Mouse (Mus musculus) midbrain, postnatal 0 days (tissue): ENCODE measurements around the gene Sema7a. TPM values are rescaled to one million over a fixed set of nuclear protein-coding genes. Genes with fewer than 3 reads are reported as not detected.

Experiments used
- ATAC-seq: fragments of 200-750 bp; cut with Nextera tagmentation; 2 replicates; pipeline ENCODE4 v1.8.0; 2017; ENCODE audit warnings: moderate number of reproducible peaks, mild to moderate bottlenecking, moderate TSS enrichment, moderate library complexity; ENCODE audit not compliant: low FRiP score
- DNase-seq: peaks from one replicate; pipeline ENCODE4 v3.0.0-alpha.2; 2015; ENCODE audit warnings: low spot score
- H3K27ac ChIP-seq: fragments of 300-500 bp; sonication (generic); 2 replicates; pipeline ENCODE4 v1.5.1; 2014; ENCODE audit warnings: low read depth, mild to moderate bottlenecking, low read length, mixed read lengths
- H3K27me3 ChIP-seq: fragments of 300-500 bp; sonication (generic); 2 replicates; pipeline ENCODE4 v1.6.1; 2014; ENCODE audit warnings: low read length, control low read depth, mixed read lengths; ENCODE audit not compliant: insufficient read depth
- H3K36me3 ChIP-seq: fragments of 300-500 bp; sonication (generic); 2 replicates; pipeline ENCODE4 v1.6.1; 2014; ENCODE audit warnings: low read length, control low read depth, mixed read lengths; ENCODE audit not compliant: insufficient read depth
- H3K4me1 ChIP-seq: fragments of 300-500 bp; sonication (generic); 2 replicates; pipeline ENCODE4 v1.6.1; 2014; ENCODE audit warnings: mild to moderate bottlenecking, control low read depth, antibody characterized with exemption, low read length, mixed read lengths; ENCODE audit not compliant: insufficient read depth
- H3K4me2 ChIP-seq: fragments of 300-500 bp; sonication (generic); 2 replicates; pipeline ENCODE4 v1.6.1; 2014; ENCODE audit warnings: low read depth, mild to moderate bottlenecking, low read length, mixed read lengths; ENCODE audit not compliant: poor library complexity, severe bottlenecking
- H3K4me3 ChIP-seq: fragments of 300-500 bp; sonication (generic); 2 replicates; pipeline ENCODE4 v1.5.1; 2014; ENCODE audit warnings: low read depth, mild to moderate bottlenecking, low read length, moderate library complexity
- H3K9ac ChIP-seq: fragments of 300-500 bp; sonication (generic); replicated peaks from 2 replicates; pipeline ENCODE4 v1.6.1; 2014; ENCODE audit warnings: mild to moderate bottlenecking, low read length, moderate library complexity, mixed read lengths; ENCODE audit not compliant: poor library complexity, severe bottlenecking
- H3K9me3 ChIP-seq: fragments of 300-500 bp; sonication (generic); 2 replicates; pipeline ENCODE4 v1.6.1; 2016; ENCODE audit warnings: low read length, control low read depth
- CTCF ChIP-seq: IDR thresholded peaks from 2 replicates; pipeline ENCODE4 v1.5.1; 2016; ENCODE audit warnings: antibody characterized with exemption, mild to moderate bottlenecking
- WGBS: fragments of 180-500 bp; shearing (Covaris S2); extraction: QIAGEN DNeasy Blood & Tissue Kit; methylation state at CpG from one replicate; pipeline ENCODE4 v1.1.7; 2014; 5-methylcytosine and 5-hydroxymethylcytosine counted together
- polyA plus RNA-seq: library from polyadenylated mRNA; unstranded; fragments of >200 nt; fragmentation: Nextera tagmentation; extraction: Ambion mirVana; gene quantifications from 2 replicates; pipeline ENCODE4 v1.2.1, GENCODE M21; 2015
- total RNA-seq: library from RNA; depleted of rRNA; stranded (reverse); fragments of >200 nt; gene quantifications from 2 replicates; pipeline ENCODE4 v1.2.3, GENCODE M21; 2014

The Sema7a gene
- total and polyA plus RNA-seq, 2 experiments from 2014 or later = 3.2 to 49.5 TPM

DNA sequence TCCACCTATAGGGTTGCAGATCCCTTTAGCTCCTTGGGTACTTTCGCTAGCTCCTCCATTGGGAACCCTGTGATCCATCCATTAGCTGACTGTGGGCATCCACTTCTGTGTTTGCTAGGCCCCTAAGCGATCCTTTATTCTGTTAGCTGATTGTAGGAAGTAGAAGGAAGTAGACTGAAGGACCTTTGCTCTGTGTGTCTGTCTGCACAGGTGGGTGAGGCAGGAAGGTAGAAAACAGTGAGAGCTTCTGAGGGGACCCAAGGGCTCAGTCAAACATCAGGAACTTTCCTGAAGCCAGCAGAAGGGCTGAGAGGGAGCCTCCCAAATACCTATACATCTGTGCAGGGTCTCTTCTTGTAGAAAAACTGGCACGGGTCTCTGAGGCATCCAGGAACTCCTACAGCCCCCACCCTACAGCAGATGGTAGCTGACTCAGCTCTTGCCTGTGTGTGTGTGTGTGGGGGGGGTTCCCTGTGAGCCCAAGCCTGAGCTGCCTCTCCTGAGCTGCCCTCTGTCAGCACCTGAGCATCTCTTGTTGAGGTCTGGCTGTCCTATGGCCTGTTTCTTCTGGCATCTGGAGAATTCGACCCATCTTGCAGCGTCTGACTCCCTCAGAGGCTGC is 35.4 kb downstream of the Sema7a start:
- Histone ChIP-seq H3K4me2 (no peak overlapping the region), H3K9ac (no peak overlapping the region), H3K4me1 (no peaks in the 10 kb centered on the region), H3K27me3 (no peaks in the 10 kb centered on the region), H3K4me3 (no peak overlapping the region), H3K27ac (no peak overlapping the region), H3K36me3 (no peaks in the 10 kb centered on the region), H3K9me3 (no peaks in the 10 kb centered on the region)
- DNase-seq = no peak
- WGBS = 86% methylated on average over 5 of the region's 5 CpGs
- TF ChIP-seq CTCF = no peak
- no peak for ATAC-seq

DNA sequence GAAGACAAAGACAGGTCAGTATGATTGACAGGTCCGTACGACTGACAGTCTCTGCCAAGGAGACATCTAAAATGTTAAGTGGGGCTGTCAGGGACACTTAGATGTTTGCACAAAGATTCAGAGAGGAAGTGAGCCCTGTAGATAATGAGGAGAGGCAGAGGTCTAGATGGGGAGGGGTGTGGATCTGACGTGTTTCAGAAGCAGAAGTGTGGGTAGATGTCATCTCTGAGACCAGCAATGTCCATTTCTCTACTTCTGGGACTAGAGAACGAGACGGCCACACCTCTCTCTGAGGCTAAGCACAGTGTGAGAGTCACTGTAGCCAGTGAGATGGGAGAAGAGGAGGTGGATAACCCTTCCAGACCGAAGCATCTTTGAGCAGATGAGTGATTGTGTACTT is 38.1 kb downstream of the Sema7a start:
- no peak overlapping the region for H3K4me2 ChIP-seq
- H3K4me1 ChIP-seq = no peaks in the 10 kb centered on the region
- H3K36me3 ChIP-seq = no peaks in the 10 kb centered on the region
- no peaks in the 10 kb centered on the region for H3K9me3 ChIP-seq
- H3K9ac ChIP-seq = no peak overlapping the region
- no peaks in the 10 kb centered on the region for H3K27me3 ChIP-seq
- no peak for DNase-seq
- no peak overlapping the region for H3K27ac ChIP-seq
- whole genome bisulfite sequencing = 89% methylated on average over 6 of the region's 6 CpGs
- no peak overlapping the region for H3K4me3 ChIP-seq
- no peak for TF ChIP-seq CTCF
- ATAC-seq = no peak

DNA sequence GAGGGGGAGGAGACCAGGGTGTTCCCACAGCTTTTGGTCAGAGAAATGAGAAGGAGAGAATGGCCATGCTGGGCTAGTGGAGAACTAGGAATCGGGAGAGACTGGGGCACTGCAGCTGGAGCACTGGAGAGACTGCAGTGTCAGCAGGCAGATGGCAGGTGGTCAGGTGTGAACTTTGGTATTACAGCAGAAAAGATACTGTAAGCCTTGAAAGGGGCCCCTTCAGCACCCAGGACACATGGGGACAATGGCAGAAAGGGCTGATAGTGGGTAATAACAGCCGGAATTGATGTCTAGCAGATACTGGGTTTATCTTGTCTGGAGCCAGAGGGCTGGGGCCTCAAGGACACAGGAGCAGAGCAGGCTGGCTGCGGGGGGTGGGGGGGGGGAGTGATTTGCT is 38.9 kb downstream of the Sema7a start:
- Histone ChIP-seq H3K27ac (no peak overlapping the region), H3K27me3 (no peaks in the 10 kb centered on the region), H3K36me3 (no peaks in the 10 kb centered on the region), H3K9ac (no peak overlapping the region), H3K4me3 (no peak overlapping the region), H3K9me3 (no peaks in the 10 kb centered on the region), H3K4me2 (no peak overlapping the region), H3K4me1 (no peaks in the 10 kb centered on the region)
- DNase-seq = no peak
- ATAC-seq = no peak
- 75% methylated on average over 3 of the region's 3 CpGs for WGBS
- no peak for TF ChIP-seq CTCF

DNA sequence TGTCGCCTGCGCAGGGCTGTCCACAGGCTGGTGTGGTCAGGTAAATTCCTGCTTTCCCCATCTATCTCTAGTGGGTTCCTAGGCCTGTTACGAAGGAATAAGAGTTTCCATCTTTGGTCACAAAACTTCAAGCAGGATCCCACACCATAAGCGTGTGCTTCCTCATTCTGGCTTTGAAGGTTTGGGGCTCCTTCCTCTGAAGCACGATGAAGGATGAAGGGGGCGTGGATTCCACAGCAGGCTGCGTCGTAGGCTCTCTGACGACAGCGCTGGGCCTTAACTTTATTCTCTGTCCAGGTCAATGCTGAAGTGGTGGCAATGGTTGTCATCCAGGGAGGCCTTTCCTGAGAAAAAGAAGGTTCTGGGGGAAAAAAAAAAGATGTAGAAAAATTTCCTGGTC is 40.7 kb downstream of the Sema7a start:
- no peak for ATAC-seq
- Histone ChIP-seq H3K27me3 (no peaks in the 10 kb centered on the region), H3K4me2 (no peak overlapping the region), H3K27ac (no peak overlapping the region), H3K9me3 (no peaks in the 10 kb centered on the region), H3K4me1 (no peaks in the 10 kb centered on the region), H3K36me3 (no peaks in the 10 kb centered on the region), H3K9ac (no peak overlapping the region), H3K4me3 (no peak overlapping the region)
- 84% methylated on average over 10 of the region's 10 CpGs for WGBS
- TF ChIP-seq CTCF = no peak
- DNase-seq = no peak

DNA sequence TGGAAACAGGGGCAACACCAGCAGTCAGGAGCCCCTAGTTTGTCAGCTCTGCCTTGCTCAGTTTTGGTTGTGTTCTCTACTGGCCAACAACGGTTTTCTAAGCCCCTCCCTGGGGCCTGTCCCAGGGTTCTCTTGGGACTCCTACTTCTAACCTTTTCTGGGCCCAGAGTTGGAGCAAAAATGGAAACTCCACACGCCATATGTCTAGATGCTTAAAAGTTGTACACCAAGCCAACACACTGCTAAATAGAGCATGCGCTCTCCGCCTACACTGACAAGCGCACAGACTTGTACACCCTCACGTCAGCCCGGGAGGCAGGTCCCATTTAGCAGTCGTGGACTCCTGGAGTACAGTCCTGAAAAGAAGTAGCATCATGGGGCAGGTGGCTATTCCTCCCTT is 45.4 kb downstream of the Sema7a start:
- Histone ChIP-seq H3K27ac (no peak overlapping the region), H3K9ac (no peak overlapping the region), H3K4me1 (no peaks in the 10 kb centered on the region), H3K4me3 (no peak overlapping the region), H3K36me3 (no peaks in the 10 kb centered on the region), H3K4me2 (no peak overlapping the region), H3K9me3 (no peaks in the 10 kb centered on the region), H3K27me3 (no peaks in the 10 kb centered on the region)
- DNase-seq (no peak), ATAC-seq (no peak)
- no peak for TF ChIP-seq CTCF
- 88% methylated on average over 8 of the region's 8 CpGs for WGBS

DNA sequence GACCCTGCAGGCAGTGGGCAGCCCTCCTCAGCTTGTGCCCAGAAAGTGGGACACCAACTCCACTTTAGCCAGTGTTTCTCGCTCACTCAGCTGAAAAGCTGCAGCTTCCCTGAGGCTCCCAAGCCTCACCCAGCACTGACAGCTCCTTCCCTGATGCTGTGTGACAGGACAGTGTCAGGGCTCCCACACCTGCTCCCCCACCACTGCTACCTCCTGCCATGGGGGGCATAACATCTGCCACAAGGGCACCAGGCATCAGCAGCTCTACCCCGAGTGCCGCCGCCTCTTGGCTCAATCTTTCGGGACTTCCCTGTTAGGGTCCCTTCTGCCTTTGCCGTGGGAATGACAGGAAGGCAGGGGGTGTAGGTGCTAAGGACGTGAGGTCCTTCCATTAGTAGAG is 46.4 kb downstream of the Sema7a start:
- H3K27me3 ChIP-seq = no peaks in the 10 kb centered on the region
- H3K9ac ChIP-seq = no peak overlapping the region
- no peak overlapping the region for H3K4me2 ChIP-seq
- H3K9me3 ChIP-seq = no peaks in the 10 kb centered on the region
- 85% methylated on average over 7 of the region's 7 CpGs for WGBS
- no peak for DNase-seq
- no peak overlapping the region for H3K4me3 ChIP-seq
- no peaks in the 10 kb centered on the region for H3K36me3 ChIP-seq
- H3K27ac ChIP-seq = no peak overlapping the region
- ATAC-seq = no peak
- no peak for TF ChIP-seq CTCF
- H3K4me1 ChIP-seq = no peaks in the 10 kb centered on the region
